Mouse (Mus musculus) brain, embryonic 14.5 days (tissue): ENCODE results near the gene Tiam2.

Experiments used
- CTCF ChIP-seq: fragments of 200-500 bp; IDR thresholded peaks from 2 replicates; pipeline ENCODE4 v1.5.1; 2012; ENCODE audit warnings: inconsistent platforms, mild to moderate bottlenecking, moderate library complexity, borderline replicate concordance; ENCODE audit not compliant: insufficient read depth, insufficient read length; ENCODE audit errors: extremely low read depth
- POLR2A ChIP-seq: fragments of 200-500 bp; IDR thresholded peaks from 2 replicates; pipeline ENCODE4 v1.6.1; 2012; ENCODE audit warnings: mild to moderate bottlenecking, inconsistent platforms, borderline replicate concordance; ENCODE audit not compliant: poor library complexity, insufficient read depth, insufficient read length, severe bottlenecking; ENCODE audit errors: extremely low read depth

DNA sequence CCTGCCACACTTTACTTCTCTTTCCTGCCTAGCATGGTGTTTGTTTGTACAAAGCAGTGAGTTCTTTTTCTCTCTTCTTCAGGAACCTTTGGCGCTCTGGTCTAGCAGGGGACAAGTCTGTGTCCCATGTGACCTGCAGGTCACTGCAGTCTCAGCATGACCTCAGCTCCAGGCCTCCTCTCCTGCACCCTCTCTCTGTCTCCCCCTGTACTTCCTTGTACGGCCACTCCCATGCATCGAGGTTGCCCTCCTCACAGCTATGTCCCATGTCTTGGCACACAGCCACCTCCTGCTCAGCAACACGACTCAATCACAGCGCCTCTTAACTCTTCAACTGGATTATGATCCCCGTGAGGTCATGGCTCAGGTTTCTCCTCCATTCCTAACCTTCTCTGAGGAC lies 26.9 kb upstream of the Tiam2 start:
- no peak for TF ChIP-seq POLR2A
- TF ChIP-seq CTCF, result no peak
